Mouse (Mus musculus): ENCODE measurements around the gene Nkapd1. TPM values are rescaled to one million over a fixed set of nuclear protein-coding genes. Genes with fewer than 3 reads are reported as not detected.

Nkapd1 gene
- polyA plus RNA-seq, 1 experiment, result 14.1 TPM

DNA sequence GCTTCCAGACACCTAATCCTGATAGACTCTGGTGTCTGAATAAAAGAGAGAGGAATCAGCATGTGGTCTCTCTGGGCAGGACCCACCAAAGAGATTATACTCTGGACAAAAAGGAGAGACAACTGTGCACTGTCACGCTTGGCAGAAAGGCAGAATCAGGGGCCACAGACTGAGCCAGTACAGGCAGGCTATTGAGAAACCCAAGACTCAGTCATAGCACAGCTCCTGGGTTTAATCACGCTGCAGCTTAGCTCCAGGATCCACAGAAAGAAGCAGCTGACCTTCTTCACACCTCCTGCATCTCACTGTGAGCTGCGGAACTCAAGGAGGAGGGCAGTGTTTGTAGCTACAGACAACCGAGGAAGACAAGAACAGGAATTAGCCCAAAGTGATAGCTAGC, 36.9 kb downstream of the Nkapd1 start:
- H3K4me3 ChIP-seq (ENCODE audit: insufficient read depth, low read length), result no peak overlapping the region
- H3K4me1 ChIP-seq (ENCODE audit: control insufficient read depth, insufficient read depth, low read length), result no peaks in the 10 kb centered on the region
- H3K27ac ChIP-seq (ENCODE audit: insufficient read depth, low read length), result no peak overlapping the region
- TF ChIP-seq CTCF (IDR thresholded peaks at IDR 0.05; ENCODE audit: extremely low read depth, insufficient read depth, low read length) (no peak), POLR2A (IDR thresholded peaks at IDR 0.05; ENCODE audit: extremely low read depth, insufficient read depth, low read length) (no peak)

GRCm38 (mm10) chr9:50569599-50570525, 47.4 kb downstream of the Nkapd1 start:
- TF ChIP-seq POLR2A (IDR thresholded peaks at IDR 0.05; ENCODE audit: extremely low read depth, insufficient read depth, low read length) (no peak), CTCF (IDR thresholded peaks at IDR 0.05; ENCODE audit: extremely low read depth, insufficient read depth, low read length) (no peak)
- H3K27ac ChIP-seq (ENCODE audit: insufficient read depth, low read length), result no peak overlapping the region
- H3K4me1 ChIP-seq (ENCODE audit: control insufficient read depth, insufficient read depth, low read length), result no peaks in the 10 kb centered on the region
- H3K4me3 ChIP-seq (ENCODE audit: insufficient read depth, low read length), result no peak overlapping the region

GRCm38 (mm10) chr9:50567881-50568280, 49.4 kb downstream of the Nkapd1 start:
- H3K4me3 ChIP-seq (ENCODE audit: insufficient read depth, low read length), result no peak overlapping the region
- no peaks in the 10 kb centered on the region for H3K4me1 ChIP-seq (ENCODE audit: control insufficient read depth, insufficient read depth, low read length)
- no peak for TF ChIP-seq CTCF (IDR thresholded peaks at IDR 0.05; ENCODE audit: extremely low read depth, insufficient read depth, low read length)
- TF ChIP-seq POLR2A (IDR thresholded peaks at IDR 0.05; ENCODE audit: extremely low read depth, insufficient read depth, low read length), result no peak
- no peak overlapping the region for H3K27ac ChIP-seq (ENCODE audit: insufficient read depth, low read length)

GRCm38 (mm10) chr9:50567372-50567771, 49.9 kb downstream of the Nkapd1 start:
- no peaks in the 10 kb centered on the region for H3K4me1 ChIP-seq (ENCODE audit: control insufficient read depth, insufficient read depth, low read length)
- TF ChIP-seq CTCF (IDR thresholded peaks at IDR 0.05; ENCODE audit: extremely low read depth, insufficient read depth, low read length), result no peak
- TF ChIP-seq POLR2A (IDR thresholded peaks at IDR 0.05; ENCODE audit: extremely low read depth, insufficient read depth, low read length), result no peak
- no peak overlapping the region for H3K4me3 ChIP-seq (ENCODE audit: insufficient read depth, low read length)
- H3K27ac ChIP-seq (ENCODE audit: insufficient read depth, low read length), result no peak overlapping the region

DNA sequence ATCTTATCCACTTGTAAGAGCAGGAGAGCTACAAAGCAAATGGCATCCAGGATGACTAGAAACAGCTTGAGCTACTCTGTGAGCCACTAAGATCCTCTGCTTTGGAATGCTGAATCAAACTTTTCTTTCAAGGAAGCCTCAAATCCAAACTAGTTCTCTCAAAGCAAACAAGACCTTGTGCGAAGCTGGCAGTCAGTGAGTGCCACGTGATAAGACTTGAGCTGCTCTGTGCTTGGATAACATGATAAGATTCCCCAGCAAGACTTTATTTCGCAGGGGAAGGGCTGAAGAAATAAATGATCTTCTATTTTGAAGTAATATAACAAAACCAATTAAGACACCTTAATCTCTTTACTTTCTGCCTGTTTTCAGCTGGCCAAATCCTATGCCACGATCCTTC, 51.3 kb downstream of the Nkapd1 start:
- TF ChIP-seq CTCF (IDR thresholded peaks at IDR 0.05; ENCODE audit: extremely low read depth, insufficient read depth, low read length) (no peak), POLR2A (IDR thresholded peaks at IDR 0.05; ENCODE audit: extremely low read depth, insufficient read depth, low read length) (no peak)
- Histone ChIP-seq H3K4me1 (ENCODE audit: control insufficient read depth, insufficient read depth, low read length) (no peaks in the 10 kb centered on the region), H3K4me3 (ENCODE audit: insufficient read depth, low read length) (no peak overlapping the region), H3K27ac (ENCODE audit: insufficient read depth, low read length) (no peak overlapping the region)

- TF ChIP-seq CTCF (IDR thresholded peaks at IDR 0.05; ENCODE audit: extremely low read depth, insufficient read depth, low read length), result no peak
- no peak for TF ChIP-seq POLR2A (IDR thresholded peaks at IDR 0.05; ENCODE audit: extremely low read depth, insufficient read depth, low read length)
- H3K4me1 ChIP-seq (ENCODE audit: control insufficient read depth, insufficient read depth, low read length), result no peaks in the 10 kb centered on the region
- H3K27ac ChIP-seq (ENCODE audit: insufficient read depth, low read length), result no peak overlapping the region; the same call in 1 of the 2 replicates
- H3K4me3 ChIP-seq (ENCODE audit: insufficient read depth, low read length), result no peak overlapping the region
These were observed 52.1 kb downstream of the Nkapd1 start for GRCm38 (mm10) chr9:50565173-50565572.

GRCm38 (mm10) chr9:50561918-50562360, 55.3 kb downstream of the Nkapd1 start:
- TF ChIP-seq POLR2A (IDR thresholded peaks at IDR 0.05; ENCODE audit: extremely low read depth, insufficient read depth, low read length) (no peak), CTCF (IDR thresholded peaks at IDR 0.05; ENCODE audit: extremely low read depth, insufficient read depth, low read length) (no peak)
- H3K4me1 ChIP-seq (ENCODE audit: control insufficient read depth, insufficient read depth, low read length), result no peaks in the 10 kb centered on the region

GRCm38 (mm10) chr9:50561145-50561917, 55.9 kb downstream of the Nkapd1 start, which contains the start of gene Tex12:
Gene Tex12, minus strand, starts transcription at chr9:50561325.
- TF ChIP-seq POLR2A (IDR thresholded peaks at IDR 0.05; ENCODE audit: extremely low read depth, insufficient read depth, low read length) (no peak), CTCF (IDR thresholded peaks at IDR 0.05; ENCODE audit: extremely low read depth, insufficient read depth, low read length) (no peak)
- Histone ChIP-seq H3K4me3 (ENCODE audit: insufficient read depth, low read length) (no peak within 1 kb of the TSS), H3K4me1 (ENCODE audit: control insufficient read depth, insufficient read depth, low read length) (no peaks in the 10 kb centered on the region), H3K27ac (ENCODE audit: insufficient read depth, low read length) (no peak within 1 kb of the TSS)

More at GRCm38 (mm10) chr9:50561918-50562360, 55.3 kb downstream of the Nkapd1 start:
- Histone ChIP-seq H3K4me3 (ENCODE audit: insufficient read depth, low read length) (no peak overlapping the region), H3K27ac (ENCODE audit: insufficient read depth, low read length) (no peak overlapping the region)

Other genes starting within 250 kb of the Nkapd1 start
- gene Plet1, start 122.9 kb downstream of the Nkapd1 start, polyA plus RNA-seq (2012; rRNA removed), result 0.09 and 0.13 TPM in 2 replicates
- gene Pts, start 88.7 kb downstream of the Nkapd1 start, polyA plus RNA-seq (2012; rRNA removed), result 59.7 and 62.6 TPM in 2 replicates
- 67.8 and 69.3 TPM in 2 replicates for gene Il18, start 62.6 kb downstream of the Nkapd1 start, polyA plus RNA-seq (2012; rRNA removed)
- 4.3 TPM in 2 replicates for gene Bco2, start 62.3 kb downstream of the Nkapd1 start, polyA plus RNA-seq (2012; rRNA removed)
- gene Tex12, start 56.1 kb downstream of the Nkapd1 start, polyA plus RNA-seq (2012; rRNA removed), result not detected in 2 replicates
- 139 and 145 TPM in 2 replicates for gene Sdhd, start 13.7 kb downstream of the Nkapd1 start, polyA plus RNA-seq (2012; rRNA removed)
- 465 and 504 TPM in 2 replicates for gene Timm8b, start 13.6 kb downstream of the Nkapd1 start, polyA plus RNA-seq (2012; rRNA removed)
- gene Pih1d2, start 143 bp downstream of the Nkapd1 start, polyA plus RNA-seq (2012; rRNA removed), result 4.4 and 4.9 TPM in 2 replicates
- gene Dlat, start 42.3 kb upstream of the Nkapd1 start, polyA plus RNA-seq (2012; rRNA removed), result 49.4 and 49.8 TPM in 2 replicates
- gene Dixdc1, start 122.1 kb upstream of the Nkapd1 start, polyA plus RNA-seq (2012; rRNA removed), result 47.0 and 47.2 TPM in 2 replicates
- gene 2310030G06Rik, start 129.1 kb upstream of the Nkapd1 start, polyA plus RNA-seq (2012; rRNA removed), result 2.7 and 3.7 TPM in 2 replicates
- 267 and 331 TPM in 2 replicates for gene Cryab, start 133.9 kb upstream of the Nkapd1 start, polyA plus RNA-seq (2012; rRNA removed)
- gene Hspb2, start 134.9 kb upstream of the Nkapd1 start, polyA plus RNA-seq (2012; rRNA removed), result 3.8 and 4.9 TPM in 2 replicates
- gene Fdxacb1, start 150.8 kb upstream of the Nkapd1 start, polyA plus RNA-seq (2012; rRNA removed), result 6.6 and 7.9 TPM in 2 replicates
- gene Alg9, start 157.6 kb upstream of the Nkapd1 start, polyA plus RNA-seq (2012; rRNA removed), result 22.2 and 23.7 TPM in 2 replicates
- 101 and 102 TPM in 2 replicates for gene 1110032A03Rik, start 158.1 kb upstream of the Nkapd1 start, polyA plus RNA-seq (2012; rRNA removed)
- gene Ppp2r1b, start 227.8 kb upstream of the Nkapd1 start, polyA plus RNA-seq (2012; rRNA removed), result 13.2 and 14.9 TPM in 2 replicates

Measured in cortical plate, adult 2 months (tissue).